Mouse (Mus musculus) midbrain, postnatal 0 days (tissue): ENCODE measurements at regions not wholly inside any gene's neighbourhood (a gene's known extent, or its start where the extent isn't known, plus 50 kb on each side); places are given as distances from the start of the nearest gene placed in this dataset.

Experiments used
- ATAC-seq: fragments of 200-750 bp; cut with Nextera tagmentation; 2 replicates; pipeline ENCODE4 v1.8.0; 2017; ENCODE audit warnings: moderate number of reproducible peaks, mild to moderate bottlenecking, moderate TSS enrichment, moderate library complexity; ENCODE audit not compliant: low FRiP score
- DNase-seq: peaks from one replicate; pipeline ENCODE4 v3.0.0-alpha.2; 2015; ENCODE audit warnings: low spot score
- H3K27ac ChIP-seq: fragments of 300-500 bp; sonication (generic); 2 replicates; pipeline ENCODE4 v1.5.1; 2014; ENCODE audit warnings: low read depth, mild to moderate bottlenecking, low read length, mixed read lengths
- H3K27me3 ChIP-seq: fragments of 300-500 bp; sonication (generic); 2 replicates; pipeline ENCODE4 v1.6.1; 2014; ENCODE audit warnings: low read length, control low read depth, mixed read lengths; ENCODE audit not compliant: insufficient read depth
- H3K36me3 ChIP-seq: fragments of 300-500 bp; sonication (generic); 2 replicates; pipeline ENCODE4 v1.6.1; 2014; ENCODE audit warnings: low read length, control low read depth, mixed read lengths; ENCODE audit not compliant: insufficient read depth
- H3K4me1 ChIP-seq: fragments of 300-500 bp; sonication (generic); 2 replicates; pipeline ENCODE4 v1.6.1; 2014; ENCODE audit warnings: mild to moderate bottlenecking, control low read depth, antibody characterized with exemption, low read length, mixed read lengths; ENCODE audit not compliant: insufficient read depth
- H3K4me2 ChIP-seq: fragments of 300-500 bp; sonication (generic); 2 replicates; pipeline ENCODE4 v1.6.1; 2014; ENCODE audit warnings: low read depth, mild to moderate bottlenecking, low read length, mixed read lengths; ENCODE audit not compliant: poor library complexity, severe bottlenecking
- H3K4me3 ChIP-seq: fragments of 300-500 bp; sonication (generic); 2 replicates; pipeline ENCODE4 v1.5.1; 2014; ENCODE audit warnings: low read depth, mild to moderate bottlenecking, low read length, moderate library complexity
- H3K9ac ChIP-seq: fragments of 300-500 bp; sonication (generic); replicated peaks from 2 replicates; pipeline ENCODE4 v1.6.1; 2014; ENCODE audit warnings: mild to moderate bottlenecking, low read length, moderate library complexity, mixed read lengths; ENCODE audit not compliant: poor library complexity, severe bottlenecking
- H3K9me3 ChIP-seq: fragments of 300-500 bp; sonication (generic); 2 replicates; pipeline ENCODE4 v1.6.1; 2016; ENCODE audit warnings: low read length, control low read depth
- CTCF ChIP-seq: IDR thresholded peaks from 2 replicates; pipeline ENCODE4 v1.5.1; 2016; ENCODE audit warnings: antibody characterized with exemption, mild to moderate bottlenecking
- WGBS: fragments of 180-500 bp; shearing (Covaris S2); extraction: QIAGEN DNeasy Blood & Tissue Kit; methylation state at CpG from one replicate; pipeline ENCODE4 v1.1.7; 2014; 5-methylcytosine and 5-hydroxymethylcytosine counted together

- Histone ChIP-seq H3K9me3 (no peaks in the 10 kb centered on the region), H3K36me3 (no peaks in the 10 kb centered on the region), H3K9ac (no peak overlapping the region), H3K27me3 (no peaks in the 10 kb centered on the region), H3K27ac (no peak overlapping the region), H3K4me1 (no peaks in the 10 kb centered on the region), H3K4me2 (no peak overlapping the region), H3K4me3 (no peak overlapping the region)
- 88% methylated on average over 2 of the region's 2 CpGs for WGBS
- no peak for TF ChIP-seq CTCF
- no peak for ATAC-seq
- no peak for DNase-seq
Observed at GRCm38 (mm10) chr11:18278585-18279136, 325.0 kb upstream of the Etaa1 start.

- Histone ChIP-seq H3K27ac (no peak overlapping the region), H3K4me1 (no peaks in the 10 kb centered on the region), H3K9me3 (no peaks in the 10 kb centered on the region), H3K9ac (no peak overlapping the region), H3K27me3 (no peaks in the 10 kb centered on the region), H3K4me2 (no peak overlapping the region), H3K36me3 (no peaks in the 10 kb centered on the region), H3K4me3 (no peak overlapping the region)
- WGBS, result 87% methylated on average over 1 of the region's 1 CpGs
- no peak for ATAC-seq
- no peak for TF ChIP-seq CTCF
- DNase-seq, result no peak
Observed at GRCm38 (mm10) chr11:18272392-18272791, 318.7 kb upstream of the Etaa1 start.

GRCm38 (mm10) chr11:18266161-18266560 is 312.5 kb upstream of the Etaa1 start:
- DNase-seq, result no peak
- no peak overlapping the region for H3K4me3 ChIP-seq
- 90% methylated on average over 2 of the region's 2 CpGs for WGBS
- no peaks in the 10 kb centered on the region for H3K36me3 ChIP-seq
- no peak overlapping the region for H3K27ac ChIP-seq
- ATAC-seq, result no peak
- TF ChIP-seq CTCF, result no peak
- no peak overlapping the region for H3K4me2 ChIP-seq
- no peaks in the 10 kb centered on the region for H3K9me3 ChIP-seq
- no peak overlapping the region for H3K9ac ChIP-seq
- no peaks in the 10 kb centered on the region for H3K4me1 ChIP-seq
- H3K27me3 ChIP-seq, result no peaks in the 10 kb centered on the region

GRCm38 (mm10) chr11:18262901-18263300 is 309.2 kb upstream of the Etaa1 start:
- DNase-seq, result no peak
- TF ChIP-seq CTCF, result no peak
- no peaks in the 10 kb centered on the region for H3K36me3 ChIP-seq
- H3K9me3 ChIP-seq, result no peaks in the 10 kb centered on the region
- H3K4me3 ChIP-seq, result no peak overlapping the region
- H3K27ac ChIP-seq, result no peak overlapping the region
- H3K27me3 ChIP-seq, result no peaks in the 10 kb centered on the region
- no peaks in the 10 kb centered on the region for H3K4me1 ChIP-seq
- H3K9ac ChIP-seq, result no peak overlapping the region
- whole genome bisulfite sequencing, result 82% methylated on average over 1 of the region's 1 CpGs
- H3K4me2 ChIP-seq, result no peak overlapping the region
- ATAC-seq, result no peak

- no peaks in the 10 kb centered on the region for H3K4me1 ChIP-seq
- no peaks in the 10 kb centered on the region for H3K9me3 ChIP-seq
- no peaks in the 10 kb centered on the region for H3K27me3 ChIP-seq
- no peak overlapping the region for H3K4me2 ChIP-seq
- no peak overlapping the region for H3K4me3 ChIP-seq
- no peak overlapping the region for H3K27ac ChIP-seq
- ATAC-seq, result no peak
- no peak for DNase-seq
- H3K9ac ChIP-seq, result no peak overlapping the region
- H3K36me3 ChIP-seq, result no peaks in the 10 kb centered on the region
- 64% methylated on average over 4 of the region's 4 CpGs for WGBS
- TF ChIP-seq CTCF, result no peak
Observed at GRCm38 (mm10) chr11:18249236-18249635, 295.6 kb upstream of the Etaa1 start.

DNA sequence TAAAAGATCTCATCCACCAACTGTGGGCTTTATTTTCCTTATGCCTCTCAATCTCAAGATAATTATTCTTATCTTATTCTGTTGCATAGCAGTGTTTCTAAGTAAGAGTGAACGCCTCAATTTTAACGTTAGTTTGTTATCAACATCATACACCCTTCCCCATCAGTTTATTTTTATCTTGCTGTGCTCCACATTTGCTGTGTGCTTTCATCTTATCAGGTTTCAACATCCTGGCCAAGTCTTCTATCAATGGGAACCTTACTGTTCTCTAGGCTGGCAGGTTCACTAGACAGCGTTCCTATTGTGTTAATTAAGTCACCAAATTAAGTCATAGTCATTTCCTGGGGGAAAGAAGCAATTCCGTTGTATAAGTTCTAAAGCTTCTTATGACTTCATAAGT is 263.1 kb upstream of the Etaa1 start:
- H3K4me2 ChIP-seq, result no peak overlapping the region
- H3K27ac ChIP-seq, result no peak overlapping the region
- no peaks in the 10 kb centered on the region for H3K9me3 ChIP-seq
- TF ChIP-seq CTCF, result no peak
- H3K4me1 ChIP-seq, result no peaks in the 10 kb centered on the region
- no peaks in the 10 kb centered on the region for H3K36me3 ChIP-seq
- no peaks in the 10 kb centered on the region for H3K27me3 ChIP-seq
- H3K9ac ChIP-seq, result no peak overlapping the region
- no peak for DNase-seq
- ATAC-seq, result no peak
- H3K4me3 ChIP-seq, result no peak overlapping the region
- WGBS, result 68% methylated on average over 4 of the region's 4 CpGs
